ENCODE assay signal across 9 mouse cellular contexts in the genomic region with DNA sequence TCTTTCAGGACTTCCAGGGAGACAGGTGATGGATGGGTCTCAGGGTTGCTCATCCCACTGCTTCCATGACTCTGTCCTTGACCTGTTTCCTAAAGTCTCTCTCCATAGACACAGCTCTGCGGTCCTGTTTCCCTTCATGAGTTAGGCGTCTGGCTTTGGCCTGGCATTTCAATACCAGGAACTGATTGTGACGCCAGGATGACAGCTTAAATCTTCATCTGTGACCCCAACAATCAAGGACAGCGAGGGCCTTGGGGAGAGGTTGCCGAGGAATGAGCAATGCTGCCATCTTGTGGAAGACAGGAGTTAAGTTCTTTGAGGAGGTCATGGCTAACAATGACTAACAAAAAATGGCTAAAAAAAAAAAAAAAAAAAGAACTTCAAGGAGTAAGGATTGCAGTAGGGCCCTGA. TPM values are rescaled to one million over a fixed set of nuclear protein-coding genes. Genes with fewer than 3 reads are reported as not detected.
DNase-seq lines count a peak whose midpoint lies in the region; ATAC-seq and TF ChIP-seq lines count a peak whose summit lies in the region.
"Had no signal": no experiment of that assay in that cellular context is flagged by ENCODE, and none has a peak within 500 bp of the region (broad histone marks: within the 10 kb centered on the region; RNA-seq: fewer than 3 reads in every experiment).

No protein-coding gene starts in this region.

- TF ChIP-seq POLR2A in cortical plate, adult 2 months (IDR thresholded peaks at IDR 0.05; ENCODE audit: extremely low read depth, insufficient read depth, low read length) = no peak

- ATAC-seq in activated CD4-positive, CD25-positive, alpha-beta regulatory T cell, adult 4 months = no peak

- peaks cover 3% of the 10 kb centered on the region; the same call in 1 of the 2 replicates for H3K4me1 ChIP-seq in cortical plate, adult 2 months (ENCODE audit: control insufficient read depth, insufficient read depth, low read length)
- H3K4me1 ChIP-seq: limb, embryonic 15.5 days had no signal

- peak; percentile 11 to 31 for DNase-seq in CD8-positive naive resting alpha-beta T cell, adult 2 months (ENCODE audit: low read depth in 2 of 2, low spot score in 2 of 2)
- peak; percentile 82 to 93 for DNase-seq in adrenal gland, adult (ENCODE audit: inconsistent age in 2 of 2, low spot score in 1 of 2)
- peak; percentile 49 for DNase-seq in heart, adult 8-10 months (ENCODE audit: low spot score)
- peak; percentile 35 to 52 for DNase-seq in kidney, postnatal 36 days
- peak; percentile 75 for DNase-seq in lung, postnatal 10 days
- DNase-seq in retina, postnatal 1 day = peak; percentile 87

- TF ChIP-seq CTCF in cortical plate, adult 2 months (IDR thresholded peaks at IDR 0.05; ENCODE audit: extremely low read depth, insufficient read depth, low read length) = peak; percentile 92

- no peak overlapping the region for H3K27ac ChIP-seq in cortical plate, adult 2 months (ENCODE audit: insufficient read depth, low read length)
- H3K27ac ChIP-seq: limb, embryonic 15.5 days had no signal

- no peak overlapping the region for H3K4me3 ChIP-seq in cortical plate, adult 2 months (ENCODE audit: insufficient read depth, low read length)
- H3K4me3 ChIP-seq: limb, embryonic 15.5 days had no signal

RNA-seq across cellular contexts. Expression of a gene that starts 25.6 kb away (rescaled TPM):
- 47.8 and 54.0 TPM in 2 replicates for polyA plus RNA-seq in cortical plate, adult 2 months (2012; rRNA removed)
- total RNA-seq in heart, adult 8-10 months (2022) = 100 to 1,000 TPM in 3 of 4 experiments, 10 to 100 TPM in 1; 86.6 to 189 (median 156) TPM
- under 1 TPM; 0.22 to 0.60 TPM for polyA plus RNA-seq in activated CD4-positive, CD25-positive, alpha-beta regulatory T cell, adult 4 months (2017; shearing (Covaris generic))

RNA-seq across cellular contexts. Expression of a gene that starts 34.3 kb away (rescaled TPM):
- polyA plus RNA-seq in cortical plate, adult 2 months (2012; rRNA removed) = 36.9 and 37.9 TPM in 2 replicates
- total RNA-seq in heart, adult 8-10 months (2022) = 10 to 100 TPM in 3 of 4 experiments, 1 to 10 TPM in 1; 8.7 to 11.5 (median 10.5) TPM
- polyA plus RNA-seq in activated CD4-positive, CD25-positive, alpha-beta regulatory T cell, adult 4 months (2017; shearing (Covaris generic)) = 1 to 10 TPM; 1.9 to 2.5 TPM

Comparison
In these comparisons a context has a peak if more than half of its experiments do, and no peak if none do; other contexts are left out.
1. DNase-seq: peak in every context shown above with its lines; median percentile 88 in adrenal gland, adult; 87 in retina, postnatal 1 day; 75 in lung, postnatal 10 days; 49 in heart, adult 8-10 months; 44 in kidney, postnatal 36 days; 21 in CD8-positive naive resting alpha-beta T cell, adult 2 months.
2. RNA of a gene that starts 25.6 kb away (polyA plus RNA-seq): 47.8 to 54.0 TPM in cortical plate, adult 2 months; 0.22 to 0.60 TPM in activated CD4-positive, CD25-positive, alpha-beta regulatory T cell, adult 4 months; every median in the first group is over 10 times any median in the second.
3. RNA of a gene that starts 34.3 kb away (polyA plus RNA-seq): 36.9 to 37.9 TPM in cortical plate, adult 2 months; 1.9 to 2.5 TPM in activated CD4-positive, CD25-positive, alpha-beta regulatory T cell, adult 4 months; every median in the first group is over 10 times any median in the second.